Mouse (Mus musculus) liver, embryonic 14.5 days (tissue): Measurements from ENCODE around the gene Ripk3. TPM values are rescaled to one million over a fixed set of nuclear protein-coding genes. Genes with fewer than 3 reads are reported as not detected.

Source experiments
- ATAC-seq: fragments of 200-750 bp; cut with Nextera tagmentation; 2 replicates; pipeline ENCODE4 v1.8.0; 2017; ENCODE audit warnings: moderate number of reproducible peaks, mild to moderate bottlenecking, moderate library complexity; ENCODE audit not compliant: insufficient read depth
- DNase-seq, 3 experiments: peaks; one replicate each; pipeline ENCODE4 v3.0.0-alpha.2; 2012 to 2013; ENCODE audit warnings: low read depth in 3 of 3, low spot score in 3 of 3
- H3K27ac ChIP-seq: fragments of 300-500 bp; sonication (generic); 2 replicates; pipeline ENCODE4 v1.5.1; 2014; ENCODE audit warnings: moderate library complexity, mild to moderate bottlenecking, control low read depth, inconsistent platforms
- H3K27me3 ChIP-seq: fragments of 300-500 bp; sonication (generic); 2 replicates; pipeline ENCODE4 v1.6.1; 2014; ENCODE audit warnings: mild to moderate bottlenecking, low read length, moderate library complexity; ENCODE audit not compliant: control insufficient read depth, insufficient read depth
- H3K36me3 ChIP-seq: fragments of 300-500 bp; sonication (generic); replicated peaks from 2 replicates; pipeline ENCODE4 v1.6.1; 2014; ENCODE audit warnings: low read depth; ENCODE audit not compliant: control insufficient read depth, insufficient read depth
- H3K4me1 ChIP-seq, 2 experiments: fragments of 200-500 bp in 1 of 2; fragments of 300-500 bp in 1 of 2; sonication (generic) in 1 of 2; replicated peaks; 2 replicates each; pipeline ENCODE4 v1.6.1; 2012 to 2014; ENCODE audit warnings: antibody characterized with exemption in 1 of 2, inconsistent platforms in 1 of 2, low read length in 1 of 2; ENCODE audit not compliant: control insufficient read depth in 2 of 2, insufficient read depth in 2 of 2
- H3K4me2 ChIP-seq: fragments of 300-500 bp; sonication (generic); 2 replicates; pipeline ENCODE4 v1.6.1; 2014; ENCODE audit warnings: low read depth, mild to moderate bottlenecking, control low read depth, moderate library complexity
- H3K4me3 ChIP-seq, 2 experiments: fragments of 200-500 bp in 1 of 2; fragments of 300-500 bp in 1 of 2; sonication (generic) in 1 of 2; 2 replicates each; pipeline ENCODE4 v1.5.1; 2012 to 2014; ENCODE audit warnings: low read depth in 2 of 2, low read length in 2 of 2, mild to moderate bottlenecking in 2 of 2, control low read depth in 1 of 2, inconsistent platforms in 1 of 2, moderate library complexity in 1 of 2; ENCODE audit not compliant: insufficient read depth in 1 of 2
- H3K9ac ChIP-seq: fragments of 300-500 bp; sonication (generic); replicated peaks from 2 replicates; pipeline ENCODE4 v1.6.1; 2014; ENCODE audit warnings: mild to moderate bottlenecking, control low read depth, moderate library complexity
- H3K9me3 ChIP-seq: fragments of 300-500 bp; sonication (generic); 2 replicates; pipeline ENCODE4 v1.6.1; 2016; ENCODE audit warnings: low read length, mixed read lengths; ENCODE audit not compliant: control insufficient read depth
- CTCF ChIP-seq: IDR thresholded peaks from 2 replicates; pipeline ENCODE4 v1.5.1; 2016; ENCODE audit warnings: antibody characterized with exemption, low read depth, control low read depth
- EP300 ChIP-seq: IDR thresholded peaks from 2 replicates; pipeline ENCODE4 v1.6.1; 2016; ENCODE audit warnings: antibody characterized with exemption, low read depth
- WGBS: fragments of 180-500 bp; shearing (Covaris S2); extraction: QIAGEN DNeasy Blood & Tissue Kit; methylation state at CpG from one replicate; pipeline ENCODE4 v1.1.7; 2014; ENCODE audit not compliant: insufficient replicate concordance; 5-methylcytosine and 5-hydroxymethylcytosine counted together
- polyA plus RNA-seq, 2 experiments: library from polyadenylated mRNA; depleted of rRNA in 1 of 2; stranded (reverse) in 1 of 2; unstranded in 1 of 2; fragments of >200 nt; fragmentation: Nextera tagmentation in 1 of 2; extraction: Ambion mirVana in 1 of 2; gene quantifications; 2 replicates each; pipeline versions ENCODE4 v1.2.1 to v1.2.3; 2012 to 2014

Ripk3 gene
- polyA plus RNA-seq, 2 experiments = 15.1 to 22.0 TPM

DNA sequence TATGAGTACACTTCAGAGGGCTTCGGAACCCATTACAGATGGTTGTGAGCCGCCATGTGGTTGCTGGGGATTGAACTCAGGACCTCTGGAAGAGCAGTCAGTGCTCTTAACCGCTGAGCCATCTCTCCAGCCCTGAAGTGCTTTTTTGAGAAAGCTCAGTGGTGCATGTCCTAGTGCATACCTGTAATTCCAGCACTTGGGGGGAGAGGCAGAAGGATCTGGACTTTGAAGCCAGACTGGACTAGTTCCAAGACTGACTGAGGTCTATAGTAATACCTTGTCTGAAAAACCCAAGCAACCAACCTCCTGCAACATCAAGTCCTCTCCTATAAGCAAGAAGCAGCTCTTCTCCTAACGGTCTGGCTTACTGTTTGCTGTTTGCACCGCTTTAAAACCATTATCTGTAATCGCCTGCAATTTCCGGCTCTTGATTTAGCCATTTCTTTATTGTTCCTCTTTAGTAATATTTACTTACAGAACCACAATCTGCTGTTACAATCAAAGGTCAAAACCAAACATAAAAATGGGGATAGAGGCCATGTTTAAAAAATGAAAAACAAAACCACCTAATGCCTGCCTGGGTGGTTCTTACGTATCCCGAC is 51.5 kb downstream of the Ripk3 start:
- Histone ChIP-seq H3K4me3 (no peak overlapping the region), H3K4me1 (no peaks in the 10 kb centered on the region), H3K4me2 (no peak overlapping the region), H3K9me3 (no peaks in the 10 kb centered on the region), H3K27me3 (no peaks in the 10 kb centered on the region), H3K9ac (no peak overlapping the region), H3K36me3 (no peaks in the 10 kb centered on the region), H3K27ac (no peak overlapping the region)
- WGBS = 66% methylated on average over 9 of the region's 9 CpGs
- no peak for TF ChIP-seq CTCF
- no peak for TF ChIP-seq EP300
- DNase-seq = no peak
- no peak for ATAC-seq

- DNase-seq = no peak
- ATAC-seq = no peak
- Histone ChIP-seq H3K4me3 (no peak overlapping the region), H3K4me2 (no peak overlapping the region), H3K36me3 (no peaks in the 10 kb centered on the region), H3K27ac (no peak overlapping the region), H3K9me3 (no peaks in the 10 kb centered on the region), H3K4me1 (no peaks in the 10 kb centered on the region), H3K9ac (no peak overlapping the region), H3K27me3 (no peaks in the 10 kb centered on the region)
- no peak for TF ChIP-seq EP300
- no peak for TF ChIP-seq CTCF
- 45% methylated on average over 4 of the region's 4 CpGs for WGBS
Measured at GRCm38 (mm10) chr14:55735758-55736157, 52.9 kb downstream of the Ripk3 start.

DNA sequence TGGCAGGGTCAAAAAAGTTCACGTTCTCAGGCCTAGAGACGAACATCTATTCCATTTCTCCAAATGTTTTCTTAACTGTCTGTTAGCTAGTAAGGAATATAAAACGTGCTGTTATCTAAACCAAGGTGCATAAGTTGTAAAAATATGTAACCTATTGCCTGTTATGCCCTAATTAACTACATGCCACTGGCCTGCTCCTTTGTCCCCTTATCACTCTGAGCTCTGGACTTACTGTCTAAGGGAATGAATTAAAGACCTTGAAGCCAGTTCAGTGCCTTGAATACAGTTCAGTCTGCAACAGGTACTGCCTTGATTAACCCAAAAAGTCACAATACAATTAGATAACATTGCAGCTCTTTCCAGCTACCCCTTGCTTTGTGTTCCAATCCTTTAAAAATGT is 53.3 kb downstream of the Ripk3 start:
- H3K36me3 ChIP-seq = no peaks in the 10 kb centered on the region
- DNase-seq (no peak), ATAC-seq (no peak)
- H3K4me2 ChIP-seq = no peak overlapping the region
- no peak overlapping the region for H3K4me3 ChIP-seq
- H3K9ac ChIP-seq = no peak overlapping the region
- no peaks in the 10 kb centered on the region for H3K9me3 ChIP-seq
- WGBS = 49% methylated on average over 3 of the region's 3 CpGs
- H3K27ac ChIP-seq = no peak overlapping the region
- H3K4me1 ChIP-seq = no peaks in the 10 kb centered on the region
- H3K27me3 ChIP-seq = no peaks in the 10 kb centered on the region
- no peak for TF ChIP-seq EP300
- TF ChIP-seq CTCF = no peak

Other genes with a start within 250 kb of the Ripk3 start
Only the 30 nearest of the 35 such genes appear.
- 0.19 and 0.38 TPM in 2 replicates for gene Fitm1, start 213.2 kb downstream of the Ripk3 start, polyA plus RNA-seq (2012; rRNA removed)
- gene Fitm1, start 213.2 kb downstream of the Ripk3 start, polyA plus RNA-seq (2014; fragmentation: Nextera tagmentation; extraction: Ambion mirVana) = 0.37 and 0.58 TPM in 2 replicates
- 32.0 and 51.1 TPM in 2 replicates for gene Psme1, start 210.7 kb downstream of the Ripk3 start, polyA plus RNA-seq (2012; rRNA removed)
- 99.9 and 103 TPM in 2 replicates for gene Psme1, start 210.7 kb downstream of the Ripk3 start, polyA plus RNA-seq (2014; fragmentation: Nextera tagmentation; extraction: Ambion mirVana)
- gene Emc9, start 203.6 kb downstream of the Ripk3 start, polyA plus RNA-seq (2012; rRNA removed) = 19.2 and 20.3 TPM in 2 replicates
- gene Emc9, start 203.6 kb downstream of the Ripk3 start, polyA plus RNA-seq (2014; fragmentation: Nextera tagmentation; extraction: Ambion mirVana) = 32.8 and 33.0 TPM in 2 replicates
- gene Psme2, start 197.8 kb downstream of the Ripk3 start, polyA plus RNA-seq (2012; rRNA removed) = 36.2 and 56.0 TPM in 2 replicates
- 181 and 190 TPM in 2 replicates for gene Psme2, start 197.8 kb downstream of the Ripk3 start, polyA plus RNA-seq (2014; fragmentation: Nextera tagmentation; extraction: Ambion mirVana)
- 6.2 and 6.5 TPM in 2 replicates for gene Rnf31, start 197.2 kb downstream of the Ripk3 start, polyA plus RNA-seq (2012; rRNA removed)
- 6.6 and 7.6 TPM in 2 replicates for gene Rnf31, start 197.2 kb downstream of the Ripk3 start, polyA plus RNA-seq (2014; fragmentation: Nextera tagmentation; extraction: Ambion mirVana)
- 13.5 and 15.1 TPM in 2 replicates for gene Irf9, start 185.3 kb downstream of the Ripk3 start, polyA plus RNA-seq (2012; rRNA removed)
- 11.2 and 13.8 TPM in 2 replicates for gene Irf9, start 185.3 kb downstream of the Ripk3 start, polyA plus RNA-seq (2014; fragmentation: Nextera tagmentation; extraction: Ambion mirVana)
- 1.7 and 1.9 TPM in 2 replicates for gene Rec8, start 170.8 kb downstream of the Ripk3 start, polyA plus RNA-seq (2012; rRNA removed)
- gene Rec8, start 170.8 kb downstream of the Ripk3 start, polyA plus RNA-seq (2014; fragmentation: Nextera tagmentation; extraction: Ambion mirVana) = 0.87 and 1.0 TPM in 2 replicates
- gene Ipo4, start 152.9 kb downstream of the Ripk3 start, polyA plus RNA-seq (2012; rRNA removed) = 13.5 and 27.6 TPM in 2 replicates
- 22.6 and 27.9 TPM in 2 replicates for gene Ipo4, start 152.9 kb downstream of the Ripk3 start, polyA plus RNA-seq (2014; fragmentation: Nextera tagmentation; extraction: Ambion mirVana)
- 2.0 and 3.4 TPM in 2 replicates for gene Gm49378, start 151.0 kb downstream of the Ripk3 start, polyA plus RNA-seq (2012; rRNA removed)
- gene Gm49378, start 151.0 kb downstream of the Ripk3 start, polyA plus RNA-seq (2014; fragmentation: Nextera tagmentation; extraction: Ambion mirVana) = 2.0 and 2.9 TPM in 2 replicates
- gene Tm9sf1, start 145.1 kb downstream of the Ripk3 start, polyA plus RNA-seq (2012; rRNA removed) = 26.4 and 33.2 TPM in 2 replicates
- gene Tm9sf1, start 145.1 kb downstream of the Ripk3 start, polyA plus RNA-seq (2014; fragmentation: Nextera tagmentation; extraction: Ambion mirVana) = 42.8 and 45.4 TPM in 2 replicates
- 0.34 and 0.39 TPM in 2 replicates for gene Tssk4, start 138.7 kb downstream of the Ripk3 start, polyA plus RNA-seq (2012; rRNA removed)
- gene Tssk4, start 138.7 kb downstream of the Ripk3 start, polyA plus RNA-seq (2014; fragmentation: Nextera tagmentation; extraction: Ambion mirVana) = 0.19 and 0.23 TPM in 2 replicates
- 11.6 and 13.4 TPM in 2 replicates for gene Mdp1, start 128.4 kb downstream of the Ripk3 start, polyA plus RNA-seq (2012; rRNA removed)
- 15.5 and 16.6 TPM in 2 replicates for gene Mdp1, start 128.4 kb downstream of the Ripk3 start, polyA plus RNA-seq (2014; fragmentation: Nextera tagmentation; extraction: Ambion mirVana)
- 10.6 and 14.1 TPM in 2 replicates for gene Gmpr2, start 116.9 kb downstream of the Ripk3 start, polyA plus RNA-seq (2012; rRNA removed)
- 17.9 and 18.2 TPM in 2 replicates for gene Gmpr2, start 116.9 kb downstream of the Ripk3 start, polyA plus RNA-seq (2014; fragmentation: Nextera tagmentation; extraction: Ambion mirVana)
- gene Nedd8, start 116.7 kb downstream of the Ripk3 start, polyA plus RNA-seq (2012; rRNA removed) = 101 and 168 TPM in 2 replicates
- gene Nedd8, start 116.7 kb downstream of the Ripk3 start, polyA plus RNA-seq (2014; fragmentation: Nextera tagmentation; extraction: Ambion mirVana) = 279 and 286 TPM in 2 replicates
- 13.4 and 16.6 TPM in 2 replicates for gene Tinf2, start 107.0 kb downstream of the Ripk3 start, polyA plus RNA-seq (2012; rRNA removed)
- 19.0 and 19.3 TPM in 2 replicates for gene Tinf2, start 107.0 kb downstream of the Ripk3 start, polyA plus RNA-seq (2014; fragmentation: Nextera tagmentation; extraction: Ambion mirVana)
- gene Tgm1, start 74.9 kb downstream of the Ripk3 start, polyA plus RNA-seq (2012; rRNA removed) = 2.0 and 2.4 TPM in 2 replicates
- gene Tgm1, start 74.9 kb downstream of the Ripk3 start, polyA plus RNA-seq (2014; fragmentation: Nextera tagmentation; extraction: Ambion mirVana) = 2.0 and 2.3 TPM in 2 replicates
- gene Rabggta, start 66.6 kb downstream of the Ripk3 start, polyA plus RNA-seq (2012; rRNA removed) = 10.9 and 12.8 TPM in 2 replicates
- gene Rabggta, start 66.6 kb downstream of the Ripk3 start, polyA plus RNA-seq (2014; fragmentation: Nextera tagmentation; extraction: Ambion mirVana) = 7.4 and 8.1 TPM in 2 replicates
- 21.2 and 31.0 TPM in 2 replicates for gene Dhrs1, start 43.2 kb downstream of the Ripk3 start, polyA plus RNA-seq (2012; rRNA removed)
- 34.4 and 40.4 TPM in 2 replicates for gene Dhrs1, start 43.2 kb downstream of the Ripk3 start, polyA plus RNA-seq (2014; fragmentation: Nextera tagmentation; extraction: Ambion mirVana)
- gene Nop9, start 43.2 kb downstream of the Ripk3 start, polyA plus RNA-seq (2012; rRNA removed) = 13.1 and 13.2 TPM in 2 replicates
- 20.8 and 27.5 TPM in 2 replicates for gene Nop9, start 43.2 kb downstream of the Ripk3 start, polyA plus RNA-seq (2014; fragmentation: Nextera tagmentation; extraction: Ambion mirVana)
- 37.3 and 42.1 TPM in 2 replicates for gene Cideb, start 30.4 kb downstream of the Ripk3 start, polyA plus RNA-seq (2012; rRNA removed)
- gene Cideb, start 30.4 kb downstream of the Ripk3 start, polyA plus RNA-seq (2014; fragmentation: Nextera tagmentation; extraction: Ambion mirVana) = 40.0 and 42.8 TPM in 2 replicates
- gene Ltb4r2, start 27.4 kb downstream of the Ripk3 start, polyA plus RNA-seq (2012; rRNA removed) = 0.65 and 0.67 TPM in 2 replicates
- 0.39 and 0.67 TPM in 2 replicates for gene Ltb4r2, start 27.4 kb downstream of the Ripk3 start, polyA plus RNA-seq (2014; fragmentation: Nextera tagmentation; extraction: Ambion mirVana)
- 2.9 and 3.3 TPM in 2 replicates for gene Ltb4r1, start 22.9 kb downstream of the Ripk3 start, polyA plus RNA-seq (2012; rRNA removed)
- 1.7 and 2.7 TPM in 2 replicates for gene Ltb4r1, start 22.9 kb downstream of the Ripk3 start, polyA plus RNA-seq (2014; fragmentation: Nextera tagmentation; extraction: Ambion mirVana)
- 0.88 and 1.0 TPM in 2 replicates for gene Adcy4, start 4.8 kb downstream of the Ripk3 start, polyA plus RNA-seq (2012; rRNA removed)
- gene Adcy4, start 4.8 kb downstream of the Ripk3 start, polyA plus RNA-seq (2014; fragmentation: Nextera tagmentation; extraction: Ambion mirVana) = 0.66 and 1.2 TPM in 2 replicates
- gene Nfatc4, start 34.3 kb upstream of the Ripk3 start, polyA plus RNA-seq (2012; rRNA removed) = 0.89 and 1.0 TPM in 2 replicates
- gene Nfatc4, start 34.3 kb upstream of the Ripk3 start, polyA plus RNA-seq (2014; fragmentation: Nextera tagmentation; extraction: Ambion mirVana) = 0.33 and 0.66 TPM in 2 replicates
- gene Nynrin, start 65.1 kb upstream of the Ripk3 start, polyA plus RNA-seq (2012; rRNA removed) = 1.7 and 1.9 TPM in 2 replicates
- gene Nynrin, start 65.1 kb upstream of the Ripk3 start, polyA plus RNA-seq (2014; fragmentation: Nextera tagmentation; extraction: Ambion mirVana) = 1.2 and 1.4 TPM in 2 replicates
- 0.15 and 0.16 TPM in 2 replicates for gene Cbln3, start 95.5 kb upstream of the Ripk3 start, polyA plus RNA-seq (2012; rRNA removed)
- gene Cbln3, start 95.5 kb upstream of the Ripk3 start, polyA plus RNA-seq (2014; fragmentation: Nextera tagmentation; extraction: Ambion mirVana) = 0.06 and 0.15 TPM in 2 replicates
- gene Khnyn, start 96.1 kb upstream of the Ripk3 start, polyA plus RNA-seq (2012; rRNA removed) = 5.8 and 7.5 TPM in 2 replicates
- gene Khnyn, start 96.1 kb upstream of the Ripk3 start, polyA plus RNA-seq (2014; fragmentation: Nextera tagmentation; extraction: Ambion mirVana) = 2.4 and 2.8 TPM in 2 replicates
- gene Sdr39u1, start 111.4 kb upstream of the Ripk3 start, polyA plus RNA-seq (2012; rRNA removed) = 6.1 and 6.7 TPM in 2 replicates
- 11.8 and 12.0 TPM in 2 replicates for gene Sdr39u1, start 111.4 kb upstream of the Ripk3 start, polyA plus RNA-seq (2014; fragmentation: Nextera tagmentation; extraction: Ambion mirVana)
- gene Cma1, start 155.8 kb upstream of the Ripk3 start, polyA plus RNA-seq (2012; rRNA removed) = 0.12 and 0.13 TPM in 2 replicates
- gene Cma1, start 155.8 kb upstream of the Ripk3 start, polyA plus RNA-seq (2014; fragmentation: Nextera tagmentation; extraction: Ambion mirVana) = 0.15 and 0.25 TPM in 2 replicates
- gene Cma2, start 162.1 kb upstream of the Ripk3 start, polyA plus RNA-seq (2012; rRNA removed) = not detected in 2 replicates
- gene Cma2, start 162.1 kb upstream of the Ripk3 start, polyA plus RNA-seq (2014; fragmentation: Nextera tagmentation; extraction: Ambion mirVana) = not detected in 2 replicates